Mouse (Mus musculus): ENCODE results near the gene Rbfox2. TPM values are rescaled to one million over a fixed set of nuclear protein-coding genes. Genes with fewer than 3 reads are reported as not detected.
"Not testable (repeated sequence)": the region's sequence is repeated elsewhere in the genome, so short reads cannot be mapped to it uniquely, and the experiment has no call there.

The Rbfox2 gene
- polyA plus RNA-seq, 1 experiment = 34.7 TPM

DNA sequence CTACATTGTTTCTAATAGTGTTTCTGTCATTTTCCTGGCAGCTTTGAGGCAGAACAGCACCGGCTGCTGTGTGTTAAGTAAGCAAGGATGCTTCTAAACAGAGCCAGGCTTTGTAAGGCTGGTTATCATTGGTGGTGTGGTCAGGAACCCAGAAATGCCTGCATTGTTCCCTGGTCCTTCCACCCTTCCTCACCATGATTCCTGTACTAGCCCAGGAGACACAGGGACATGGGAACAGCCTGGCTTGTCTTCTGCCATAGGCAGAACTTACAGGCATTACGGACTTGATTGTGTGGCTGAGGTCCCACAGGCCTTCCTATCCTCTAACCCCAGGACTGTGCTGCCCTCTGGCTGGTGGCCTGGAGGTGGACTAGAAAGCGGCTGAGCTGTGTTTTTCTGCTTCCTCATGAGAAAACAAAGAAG is 238.4 kb downstream of the Rbfox2 start:
- no peaks in the 10 kb centered on the region for H3K27me3 ChIP-seq (ENCODE audit: control insufficient read depth, insufficient read depth, low read length)
- no peaks in the 10 kb centered on the region for H3K36me3 ChIP-seq (ENCODE audit: control insufficient read depth, insufficient read depth, low read length)
- H3K27ac ChIP-seq (ENCODE audit: insufficient read depth, low read depth, low read length) = no peak overlapping the region
- TF ChIP-seq CTCF (IDR thresholded peaks at IDR 0.05; ENCODE audit: extremely low read depth, insufficient read length, insufficient replicate concordance, low read depth, low read length) = 0 out of 2 replicates have a peak, but pooled peaks have one; percentile 6
- TF ChIP-seq POLR2A (IDR thresholded peaks at IDR 0.05; ENCODE audit: low read depth, low read length) = no peak
- peaks cover 7% of the 10 kb centered on the region for H3K4me1 ChIP-seq (ENCODE audit: control insufficient read depth, insufficient read depth, insufficient read length, low read length)
- 73% methylated on average over 3 of the region's 3 CpGs for WGBS
- H3K4me3 ChIP-seq (ENCODE audit: low read depth, low read length) = no peak overlapping the region

DNA sequence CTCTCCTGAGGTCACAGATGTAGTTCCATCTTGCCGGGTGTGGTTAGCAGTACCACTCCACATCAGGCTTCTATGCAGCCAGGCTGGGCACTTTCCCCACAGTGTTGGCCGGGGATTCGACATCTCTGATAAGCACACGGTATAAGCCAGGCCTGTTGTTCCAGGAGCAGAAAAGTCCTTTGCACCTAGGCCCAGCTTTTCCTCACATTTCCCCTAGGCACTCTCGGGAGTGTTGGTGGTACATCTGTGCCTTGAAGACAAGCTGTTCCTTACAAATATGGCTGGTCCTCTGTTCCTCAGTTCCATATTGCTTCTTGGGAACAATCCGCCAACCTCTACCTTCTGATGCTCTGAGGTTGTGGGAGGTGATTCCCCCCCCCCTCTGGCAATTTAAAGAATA is 240.6 kb downstream of the Rbfox2 start:
- Histone ChIP-seq H3K4me1 (ENCODE audit: control insufficient read depth, insufficient read depth, insufficient read length, low read length) (peaks cover 3% of the 10 kb centered on the region), H3K27ac (ENCODE audit: insufficient read depth, low read depth, low read length) (no peak overlapping the region), H3K36me3 (ENCODE audit: control insufficient read depth, insufficient read depth, low read length) (no peaks in the 10 kb centered on the region), H3K27me3 (ENCODE audit: control insufficient read depth, insufficient read depth, low read length) (no peaks in the 10 kb centered on the region), H3K4me3 (ENCODE audit: low read depth, low read length) (no peak overlapping the region)
- no peak for TF ChIP-seq CTCF (IDR thresholded peaks at IDR 0.05; ENCODE audit: extremely low read depth, insufficient read length, insufficient replicate concordance, low read depth, low read length)
- WGBS = 54% methylated on average over 6 of the region's 6 CpGs

- H3K27me3 ChIP-seq (ENCODE audit: control insufficient read depth, insufficient read depth, low read length) = no peaks in the 10 kb centered on the region
- no peaks in the 10 kb centered on the region for H3K36me3 ChIP-seq (ENCODE audit: control insufficient read depth, insufficient read depth, low read length)
- no peak for TF ChIP-seq CTCF (IDR thresholded peaks at IDR 0.05; ENCODE audit: extremely low read depth, insufficient read length, insufficient replicate concordance, low read depth, low read length)
- TF ChIP-seq POLR2A (IDR thresholded peaks at IDR 0.05; ENCODE audit: low read depth, low read length) = no peak
- peaks cover 3% of the 10 kb centered on the region for H3K4me1 ChIP-seq (ENCODE audit: control insufficient read depth, insufficient read depth, insufficient read length, low read length)
- 21% methylated on average over 6 of the region's 6 CpGs for WGBS
- H3K27ac ChIP-seq (ENCODE audit: insufficient read depth, low read depth, low read length) = no peak overlapping the region
- no peak overlapping the region for H3K4me3 ChIP-seq (ENCODE audit: low read depth, low read length)
These were observed 241.4 kb downstream of the Rbfox2 start for GRCm38 (mm10) chr15:77065259-77065852.

- Histone ChIP-seq H3K4me1 (ENCODE audit: control insufficient read depth, insufficient read depth, insufficient read length, low read length) (peaks cover 5% of the 10 kb centered on the region), H3K27me3 (ENCODE audit: control insufficient read depth, insufficient read depth, low read length) (no peaks in the 10 kb centered on the region), H3K36me3 (ENCODE audit: control insufficient read depth, insufficient read depth, low read length) (no peaks in the 10 kb centered on the region), H3K27ac (ENCODE audit: insufficient read depth, low read depth, low read length) (no peak overlapping the region), H3K4me3 (ENCODE audit: low read depth, low read length) (no peak overlapping the region)
- TF ChIP-seq CTCF (IDR thresholded peaks at IDR 0.05; ENCODE audit: extremely low read depth, insufficient read length, insufficient replicate concordance, low read depth, low read length) (no peak), POLR2A (IDR thresholded peaks at IDR 0.05; ENCODE audit: low read depth, low read length) (no peak)
These were observed 244.1 kb downstream of the Rbfox2 start for GRCm38 (mm10) chr15:77062746-77063145.

- WGBS = 50% methylated on average over 4 of the region's 4 CpGs
- H3K4me3 ChIP-seq (ENCODE audit: low read depth, low read length); H3K27ac ChIP-seq (ENCODE audit: insufficient read depth, low read depth, low read length); H3K36me3 ChIP-seq (ENCODE audit: control insufficient read depth, insufficient read depth, low read length); H3K27me3 ChIP-seq (ENCODE audit: control insufficient read depth, insufficient read depth, low read length): not testable (repeated sequence)
- H3K4me1 ChIP-seq (ENCODE audit: control insufficient read depth, insufficient read depth, insufficient read length, low read length) = peaks cover 13% of the 10 kb centered on the region; the same call in 1 of the 2 replicates
These were observed 247.4 kb downstream of the Rbfox2 start for GRCm38 (mm10) chr15:77059416-77059815.

DNA sequence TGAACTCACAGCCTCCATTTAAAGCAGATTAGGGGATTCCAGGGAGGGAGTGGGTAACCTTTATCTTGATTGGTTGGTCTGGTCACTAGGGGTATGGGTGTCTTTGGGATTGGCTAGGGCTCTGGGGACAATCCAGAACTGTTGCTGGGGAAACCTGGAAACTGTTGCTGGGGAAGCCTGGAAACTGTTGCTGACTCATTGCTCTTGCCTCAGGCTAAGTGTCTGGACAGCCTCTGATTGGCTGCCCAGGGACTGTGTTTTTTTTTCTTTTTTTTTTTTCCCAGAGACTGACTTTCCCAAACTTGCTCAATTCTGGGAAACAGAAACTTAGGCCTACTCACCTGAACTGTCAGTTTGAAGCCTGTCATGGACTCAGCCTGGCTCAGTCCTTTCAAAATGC is 248.2 kb downstream of the Rbfox2 start:
- H3K27ac ChIP-seq (ENCODE audit: insufficient read depth, low read depth, low read length) = no peak overlapping the region
- no peak overlapping the region for H3K4me3 ChIP-seq (ENCODE audit: low read depth, low read length)
- no peaks in the 10 kb centered on the region for H3K27me3 ChIP-seq (ENCODE audit: control insufficient read depth, insufficient read depth, low read length)
- peaks cover 16% of the 10 kb centered on the region; the same call in 1 of the 2 replicates for H3K4me1 ChIP-seq (ENCODE audit: control insufficient read depth, insufficient read depth, insufficient read length, low read length)
- TF ChIP-seq CTCF (IDR thresholded peaks at IDR 0.05; ENCODE audit: extremely low read depth, insufficient read length, insufficient replicate concordance, low read depth, low read length) (no peak), POLR2A (IDR thresholded peaks at IDR 0.05; ENCODE audit: low read depth, low read length) (no peak)
- no peaks in the 10 kb centered on the region for H3K36me3 ChIP-seq (ENCODE audit: control insufficient read depth, insufficient read depth, low read length)

DNA sequence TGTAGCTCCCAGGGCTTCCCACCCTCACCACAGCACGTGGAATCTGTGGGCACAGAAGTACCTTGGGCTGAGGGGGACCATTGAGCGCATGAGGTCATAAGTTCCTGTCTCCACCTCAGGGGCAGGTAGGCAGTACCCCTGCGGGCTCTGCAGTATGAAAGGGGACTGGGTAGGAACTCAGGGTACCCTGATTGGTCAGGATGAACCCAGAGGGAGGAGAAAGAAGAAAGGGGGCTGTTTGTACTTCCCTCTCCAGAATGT is 250.1 kb downstream of the Rbfox2 start:
- Histone ChIP-seq H3K4me3 (ENCODE audit: low read depth, low read length) (no peak overlapping the region), H3K4me1 (ENCODE audit: control insufficient read depth, insufficient read depth, insufficient read length, low read length) (peaks cover 16% of the 10 kb centered on the region; the same call in 1 of the 2 replicates), H3K36me3 (ENCODE audit: control insufficient read depth, insufficient read depth, low read length) (no peaks in the 10 kb centered on the region), H3K27ac (ENCODE audit: insufficient read depth, low read depth, low read length) (no peak overlapping the region), H3K27me3 (ENCODE audit: control insufficient read depth, insufficient read depth, low read length) (no peaks in the 10 kb centered on the region)
- whole genome bisulfite sequencing = 60% methylated on average over 3 of the region's 3 CpGs
- no peak for TF ChIP-seq CTCF (IDR thresholded peaks at IDR 0.05; ENCODE audit: extremely low read depth, insufficient read length, insufficient replicate concordance, low read depth, low read length)
- no peak for TF ChIP-seq POLR2A (IDR thresholded peaks at IDR 0.05; ENCODE audit: low read depth, low read length)

Data from small intestine, adult 2 months (tissue).